Mouse (Mus musculus): ENCODE data around the gene Lrrtm3.

Lrrtm3 gene

DNA sequence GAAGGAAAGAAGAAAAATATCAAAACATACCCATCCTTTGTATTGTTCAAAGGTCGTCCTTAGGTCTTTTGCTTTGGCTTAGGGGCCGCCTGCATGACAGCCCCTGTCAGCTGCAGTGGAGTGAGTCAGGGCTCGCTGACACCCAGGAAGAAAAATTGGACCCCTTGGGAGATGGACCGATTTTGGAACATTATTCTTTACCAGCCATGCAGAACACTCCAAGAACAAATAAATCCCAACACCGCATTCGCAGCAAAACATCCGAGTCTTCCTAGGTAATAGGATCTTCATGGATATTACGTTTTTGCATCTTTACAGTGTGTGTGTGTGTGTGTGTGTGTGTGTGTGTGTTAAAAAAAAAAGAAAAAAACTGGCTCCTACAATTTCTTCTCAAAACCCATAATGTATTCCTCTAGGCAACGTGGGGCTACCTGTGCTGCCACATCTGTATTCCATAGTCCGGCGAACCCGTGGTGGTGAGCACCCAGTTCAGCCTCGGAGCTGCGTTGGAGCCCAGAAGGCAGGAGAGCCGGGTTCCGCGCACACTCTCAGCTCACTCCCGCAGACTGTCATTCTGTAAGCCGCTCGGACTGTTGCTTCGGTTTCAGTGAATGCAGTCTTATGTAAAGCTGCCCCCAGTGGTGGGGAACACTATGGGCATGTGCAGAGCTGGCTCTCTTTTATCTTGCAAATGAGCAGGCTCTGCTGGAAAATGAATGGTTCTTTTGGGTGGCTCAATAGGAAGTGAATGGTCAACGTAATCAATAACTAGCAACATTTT, at the start of gene Lrrtm3:
TSS of gene Lrrtm3 (minus strand) at position 598 of the 781 bp plus-strand sequence.
- DNase-seq = peak; percentile 16

DNA sequence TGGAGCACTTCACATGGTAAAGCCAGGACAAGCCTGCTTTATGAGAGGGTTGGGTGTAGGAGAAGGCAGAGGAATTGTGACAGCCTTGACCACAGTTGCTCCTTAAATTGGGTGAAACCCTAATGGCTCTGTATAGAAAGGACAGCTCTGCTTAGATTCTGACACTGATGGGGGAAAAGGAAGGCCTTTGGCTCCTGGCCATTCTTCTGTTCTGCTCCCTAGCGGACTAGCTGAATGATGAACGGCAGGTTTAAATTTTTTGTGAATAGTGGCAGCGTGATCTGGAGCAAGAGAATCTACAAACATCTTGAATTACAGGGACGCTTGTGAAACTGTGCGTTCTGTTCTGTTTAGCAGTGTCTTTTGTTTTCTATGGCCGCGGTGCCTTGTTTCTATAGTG, 45.4 kb upstream of the Lrrtm3 start:
- no peak for DNase-seq

DNA sequence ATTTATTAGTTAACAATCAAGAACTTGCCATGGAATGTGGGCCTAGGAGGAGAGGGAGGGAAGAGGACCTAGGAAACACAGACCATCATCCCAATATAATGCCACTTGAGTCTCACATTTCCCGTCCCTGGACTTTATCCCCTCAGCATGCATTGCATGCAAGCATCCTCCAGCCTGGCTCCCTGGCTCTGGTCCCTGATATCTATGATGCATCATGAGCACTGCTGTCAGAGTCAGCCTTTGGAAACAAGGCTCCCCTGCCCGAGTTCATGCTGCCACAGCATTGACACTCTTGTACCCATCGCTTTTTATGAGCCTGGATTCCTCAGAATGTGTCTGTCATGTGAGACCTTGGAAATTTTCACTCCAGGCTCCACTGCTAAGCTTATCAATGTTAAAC, 43.4 kb upstream of the Lrrtm3 start:
- no peak for DNase-seq

DNA sequence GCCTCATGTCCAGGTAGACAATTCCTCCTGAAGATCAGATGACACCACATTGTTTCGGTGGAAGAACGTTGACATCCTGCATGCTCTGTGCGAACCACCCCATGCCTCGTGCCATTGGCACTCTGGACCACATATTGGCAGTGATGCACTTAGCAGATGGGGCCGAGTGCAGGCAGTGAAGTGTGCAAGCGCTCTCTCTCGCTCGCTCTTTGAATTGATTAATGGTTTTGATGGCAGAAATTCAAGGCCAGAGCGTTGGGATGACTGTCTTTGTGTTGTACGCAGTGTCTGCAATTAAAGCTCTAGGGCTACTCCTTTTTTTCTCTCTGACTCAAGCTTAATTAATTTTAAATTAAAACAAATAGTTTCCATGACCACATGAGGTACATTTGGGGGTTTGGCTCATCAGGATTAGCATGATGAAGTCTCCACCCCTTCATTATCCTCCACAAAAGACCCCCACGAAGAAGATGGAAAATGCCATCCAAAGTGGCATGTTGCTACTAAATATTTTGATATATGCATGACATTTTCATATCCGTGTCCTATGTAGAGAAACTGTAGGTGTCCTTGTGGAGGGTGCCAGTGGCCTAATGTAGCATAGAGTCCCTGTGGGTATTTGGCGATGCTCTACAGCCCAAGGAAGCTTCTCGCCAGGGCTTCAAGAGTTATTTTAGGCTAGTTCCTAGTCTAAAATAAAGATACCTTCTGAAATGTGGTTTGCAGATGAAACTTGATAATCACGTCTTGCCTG, 40.5 kb upstream of the Lrrtm3 start:
- DNase-seq = no peak

DNA sequence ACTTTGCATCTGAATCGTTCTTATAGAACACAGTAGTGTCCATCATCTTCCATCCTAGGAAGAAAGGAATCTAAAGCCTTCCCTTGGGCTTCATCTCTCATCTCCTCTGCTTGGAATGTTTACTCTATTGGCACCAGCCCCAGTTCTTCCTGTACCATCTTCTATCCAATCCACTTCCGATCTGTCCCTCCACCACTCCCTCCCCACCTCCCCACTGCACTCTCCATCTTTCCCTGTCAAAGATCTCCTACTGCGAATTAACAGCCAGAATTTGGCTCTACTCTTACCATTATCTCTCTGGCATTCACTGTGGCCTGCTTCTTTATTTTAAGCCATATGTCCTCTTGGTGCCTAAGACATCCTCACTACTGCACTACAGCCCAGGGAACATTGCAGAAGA, 28.8 kb upstream of the Lrrtm3 start:
- no peak for DNase-seq

DNA sequence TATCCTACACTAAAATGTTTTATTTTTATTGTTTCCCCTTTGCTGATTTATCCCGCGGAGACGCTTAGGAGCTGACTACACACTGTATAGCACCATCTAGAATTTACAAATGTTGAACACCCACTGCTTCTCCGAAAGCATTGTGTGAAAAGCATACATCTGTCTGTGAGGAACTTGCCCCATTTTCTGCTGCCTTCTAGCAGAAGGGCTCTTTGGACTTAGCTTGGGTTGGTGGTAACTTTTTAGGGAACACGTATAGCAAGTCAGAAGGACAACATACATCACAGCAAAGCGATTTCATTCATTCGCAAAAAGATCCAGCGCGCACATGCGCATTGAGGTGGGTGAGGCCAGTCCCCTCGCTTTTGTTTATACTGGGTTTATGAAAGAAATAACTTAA, 25.2 kb upstream of the Lrrtm3 start:
- DNase-seq = no peak

DNA sequence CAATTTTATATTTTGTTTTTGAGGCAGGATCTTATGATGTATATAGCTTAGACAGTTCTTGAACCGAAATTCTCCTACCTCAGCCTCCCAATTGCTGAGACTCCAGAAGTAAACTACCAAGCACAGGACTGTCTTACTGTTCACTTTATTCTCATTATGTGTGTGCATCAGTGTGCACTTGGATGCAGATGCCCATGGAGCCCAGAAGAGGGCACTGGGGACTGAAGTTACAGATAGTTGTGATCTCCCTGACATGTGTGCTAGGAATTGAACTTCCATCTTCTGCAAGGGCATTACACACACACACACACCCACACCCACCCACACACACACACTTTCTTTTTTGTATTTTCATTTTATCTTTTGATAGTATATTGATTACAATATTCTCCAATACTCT, 6.5 kb upstream of the Lrrtm3 start:
- no peak for DNase-seq

DNA sequence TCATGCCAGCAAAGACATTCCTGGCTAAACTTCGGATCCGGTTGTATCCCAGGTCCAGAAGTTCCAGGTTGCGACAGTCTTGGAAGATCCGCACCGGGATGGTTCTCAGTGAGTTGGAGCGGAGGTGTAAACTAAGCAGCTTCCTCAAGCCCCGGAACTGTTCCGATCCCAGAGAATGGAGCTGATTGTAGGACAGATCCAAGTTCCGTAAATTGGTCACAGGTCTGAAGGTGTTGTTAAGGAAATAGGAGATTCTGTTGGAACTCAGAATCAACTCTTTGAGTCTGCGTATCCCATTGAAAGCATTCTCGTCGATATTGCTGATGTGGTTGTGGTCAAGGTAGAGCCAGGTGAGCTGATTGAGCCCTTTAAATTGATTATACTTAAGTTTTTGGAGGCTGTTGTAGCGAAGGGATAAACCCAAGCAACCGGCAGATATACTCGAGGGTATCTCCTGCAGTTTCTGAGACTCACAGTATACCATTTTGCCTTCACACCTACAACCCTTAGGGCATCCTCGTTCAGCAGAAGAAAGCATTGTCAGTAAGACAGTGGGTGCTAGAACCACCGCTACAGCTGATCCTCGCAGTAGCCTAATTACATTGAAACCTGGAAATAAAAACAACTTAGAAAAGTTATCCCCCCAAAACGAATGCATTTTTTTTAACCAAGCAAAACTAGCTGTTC, 1.2 kb downstream of the Lrrtm3 start:
- no peak for DNase-seq

DNA sequence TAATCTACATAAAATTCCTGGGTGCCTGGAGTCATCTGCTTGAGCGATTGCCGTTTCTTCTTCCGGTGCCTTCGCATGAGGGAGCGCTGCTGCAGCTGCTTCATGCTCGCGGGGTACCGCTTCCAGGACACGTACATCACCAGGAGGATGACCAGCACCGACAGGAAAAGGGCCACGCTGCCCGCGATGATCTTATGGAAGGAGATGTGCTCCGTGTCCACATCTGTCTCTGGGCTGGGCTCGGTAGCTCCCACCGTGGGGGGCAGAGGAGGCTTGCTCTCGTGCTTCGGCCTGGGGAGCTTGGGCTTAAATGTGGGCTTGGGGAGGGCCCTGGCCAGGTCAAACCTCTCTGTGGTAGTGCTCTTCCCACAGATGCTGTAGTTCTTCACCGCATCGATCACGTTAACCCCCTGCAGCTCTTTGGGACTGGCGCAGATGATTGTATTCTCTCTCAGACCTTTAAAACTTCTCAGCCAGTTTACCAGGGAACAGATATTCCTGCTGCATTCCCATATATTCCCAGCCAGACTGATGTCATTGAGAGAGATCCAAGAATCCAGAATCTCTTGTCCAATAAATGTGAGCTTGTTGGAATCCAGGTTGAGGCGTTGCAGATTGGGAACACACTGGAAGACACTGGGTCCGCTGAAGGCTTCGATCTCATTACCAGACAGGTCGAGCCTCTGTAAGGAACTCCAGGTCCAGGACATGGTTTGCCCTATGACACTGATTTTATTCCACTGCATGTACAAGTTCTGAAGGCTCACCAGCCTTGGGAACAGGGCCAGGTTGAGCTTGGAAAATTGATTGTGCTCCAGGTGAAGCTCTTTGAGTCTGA, 1.9 kb downstream of the Lrrtm3 start:
- DNase-seq = no peak

DNA sequence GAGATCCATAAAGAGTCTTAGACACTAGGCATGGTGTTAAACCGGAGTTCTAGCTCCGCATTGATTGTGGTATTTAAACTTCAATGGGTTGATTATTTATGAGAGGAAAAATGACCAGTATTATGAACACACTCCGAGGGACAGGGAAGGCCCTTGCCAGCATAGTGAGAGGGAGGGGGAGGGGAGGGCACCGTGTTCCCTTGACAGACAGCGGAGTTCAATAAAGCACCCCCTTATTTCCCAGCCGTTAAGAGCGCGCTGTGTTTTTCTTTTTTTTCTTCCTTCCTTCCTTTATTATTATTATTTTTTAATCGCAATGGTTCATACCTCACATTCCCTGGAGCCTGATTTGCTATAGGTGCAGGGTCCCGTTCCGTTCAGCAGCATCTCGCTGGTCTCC, 2.6 kb downstream of the Lrrtm3 start:
- no peak for DNase-seq

DNA sequence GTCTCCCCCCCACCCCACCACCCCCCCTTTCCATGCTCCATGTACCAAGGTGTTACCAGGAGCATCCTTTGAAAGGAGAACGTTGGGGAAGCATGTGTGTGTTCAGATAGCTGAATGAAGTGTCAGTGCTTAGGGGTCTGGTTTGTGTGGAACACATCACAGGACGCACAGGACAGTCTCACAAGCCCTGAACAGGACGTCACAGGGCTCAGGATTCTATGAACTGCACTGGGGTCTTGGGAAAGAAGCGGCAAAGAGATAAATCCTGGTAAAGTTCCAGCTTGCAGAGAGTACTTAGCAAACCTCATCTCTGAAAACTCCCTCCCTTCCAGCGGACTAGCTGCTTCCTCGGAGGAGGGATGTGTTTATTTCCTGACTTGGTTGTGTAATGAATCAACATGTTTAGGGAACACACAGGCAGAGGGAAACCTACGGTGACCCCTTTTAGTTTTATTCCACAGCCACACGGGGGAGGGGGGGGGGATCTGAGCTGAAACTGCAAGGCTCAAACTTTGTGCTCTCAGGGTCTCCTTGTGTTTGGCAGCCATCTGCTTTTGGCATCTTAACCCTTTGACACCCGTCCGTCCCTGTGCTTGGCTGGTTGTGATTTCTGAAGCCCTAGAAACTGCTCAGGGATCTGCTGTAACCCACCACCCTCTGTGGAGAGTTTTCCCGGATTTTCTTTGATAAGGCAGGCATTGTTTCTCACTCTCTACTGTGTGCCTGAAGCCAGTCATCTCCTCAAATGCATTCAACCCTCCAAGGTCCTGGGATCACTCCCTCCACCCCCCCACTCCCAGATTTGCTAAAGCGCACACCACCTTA, 3.3 kb downstream of the Lrrtm3 start:
- no peak for DNase-seq

DNA sequence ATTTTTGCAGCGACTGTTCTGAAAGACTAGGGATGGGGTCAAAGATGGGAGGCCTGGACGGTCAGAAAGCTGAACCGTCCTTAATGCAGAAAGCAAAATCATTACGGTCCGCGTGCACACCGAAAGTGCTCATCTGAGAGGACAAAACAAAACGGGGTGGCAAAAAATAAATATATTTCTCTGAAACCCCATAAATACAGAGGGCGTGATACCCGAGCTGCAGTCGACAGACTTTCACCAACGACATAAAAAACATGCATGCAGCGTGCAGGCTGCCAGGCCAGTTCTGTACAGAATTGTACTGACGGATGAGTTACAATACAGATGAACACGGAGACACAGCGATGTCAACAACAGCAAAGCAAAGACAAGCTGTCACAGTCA, 3.9 kb downstream of the Lrrtm3 start:
- DNase-seq = no peak

DNA sequence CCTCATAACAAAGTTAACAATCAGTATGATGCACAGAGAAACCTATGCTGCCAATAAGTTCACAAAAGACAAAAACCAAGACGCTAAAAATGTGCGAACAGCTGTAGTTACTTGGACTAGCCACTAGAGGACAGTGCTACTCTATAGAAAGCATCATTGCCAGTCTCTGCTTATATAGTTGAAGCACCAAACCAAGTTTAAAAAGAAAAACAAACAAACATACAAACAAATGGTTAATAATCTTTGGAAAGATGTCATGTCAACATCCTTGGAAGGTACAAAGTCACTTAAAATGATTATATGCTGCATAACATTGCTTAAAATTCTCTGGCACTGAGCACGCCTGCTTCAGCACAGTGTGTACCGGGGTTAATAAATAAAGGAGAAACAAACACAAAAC, 5.6 kb downstream of the Lrrtm3 start:
- no peak for DNase-seq

DNA sequence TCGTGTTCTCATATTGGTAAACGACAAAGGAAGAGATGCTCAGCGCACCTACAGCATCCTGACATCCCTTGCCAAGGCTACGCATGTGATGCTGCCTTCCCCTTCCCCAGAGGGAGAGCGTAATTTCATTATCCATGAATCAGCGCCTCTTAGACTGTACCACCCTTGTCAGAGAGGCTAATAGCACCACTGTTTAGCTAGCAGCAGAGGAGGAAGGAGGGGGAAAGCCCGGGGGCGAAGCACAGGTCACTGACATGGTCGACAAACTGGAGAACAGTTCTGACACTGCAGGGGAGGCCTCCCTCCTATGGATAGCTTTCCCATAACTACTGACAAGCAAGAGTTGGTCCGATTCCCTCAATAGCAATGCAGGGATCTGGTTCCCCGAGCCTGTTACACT, 6.3 kb downstream of the Lrrtm3 start:
- DNase-seq = no peak

DNA sequence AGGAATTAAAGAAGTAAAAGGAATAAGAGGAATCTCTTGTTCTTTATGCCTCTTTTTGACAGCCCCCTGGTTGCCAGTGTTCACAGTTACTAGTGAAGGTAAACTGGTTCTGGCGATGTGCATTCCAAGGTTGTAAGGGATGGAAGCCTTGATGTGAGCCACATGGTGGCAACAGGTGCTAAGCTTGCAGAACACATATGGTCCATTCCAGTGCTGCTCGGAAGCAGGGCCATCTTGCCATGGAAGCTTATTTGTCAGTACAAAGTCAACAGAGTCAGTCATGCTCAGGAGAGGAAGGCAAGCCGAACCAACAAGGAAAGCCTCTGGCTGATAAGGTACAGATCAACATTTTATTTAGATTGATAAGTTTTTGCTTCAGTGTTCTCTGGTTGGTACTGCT, 7.7 kb downstream of the Lrrtm3 start:
- DNase-seq = no peak

DNA sequence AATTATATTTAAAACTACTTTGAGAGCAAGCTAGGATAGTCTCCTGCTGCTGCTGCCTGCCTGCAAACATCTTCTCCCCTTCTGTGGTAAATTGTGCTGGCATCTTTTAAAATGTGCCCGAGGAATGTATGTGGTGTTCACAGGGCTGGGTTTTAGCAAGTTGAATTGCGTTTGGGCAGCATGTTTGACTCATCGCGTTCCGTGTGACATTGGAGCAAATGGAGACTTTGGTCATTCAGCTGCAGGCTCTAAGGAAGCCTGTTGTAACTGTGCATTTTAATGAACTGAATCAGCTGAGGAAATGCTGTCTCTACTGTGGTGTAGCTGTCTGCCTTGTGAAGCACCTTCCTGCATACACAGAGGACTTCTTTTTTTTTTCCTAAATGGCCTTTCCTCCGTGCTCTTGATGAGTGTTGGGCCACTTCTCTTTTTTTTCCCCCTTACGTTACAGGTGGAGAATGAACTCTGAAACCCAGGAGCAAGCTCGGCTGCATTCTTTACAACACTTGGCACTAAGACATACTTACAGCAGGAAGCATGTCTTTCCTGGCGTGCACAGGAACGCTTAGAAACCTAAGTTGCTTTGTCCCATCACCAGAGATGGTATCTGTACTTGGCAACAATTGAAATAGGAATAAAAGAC, 13.5 kb downstream of the Lrrtm3 start:
- DNase-seq = no peak

DNA sequence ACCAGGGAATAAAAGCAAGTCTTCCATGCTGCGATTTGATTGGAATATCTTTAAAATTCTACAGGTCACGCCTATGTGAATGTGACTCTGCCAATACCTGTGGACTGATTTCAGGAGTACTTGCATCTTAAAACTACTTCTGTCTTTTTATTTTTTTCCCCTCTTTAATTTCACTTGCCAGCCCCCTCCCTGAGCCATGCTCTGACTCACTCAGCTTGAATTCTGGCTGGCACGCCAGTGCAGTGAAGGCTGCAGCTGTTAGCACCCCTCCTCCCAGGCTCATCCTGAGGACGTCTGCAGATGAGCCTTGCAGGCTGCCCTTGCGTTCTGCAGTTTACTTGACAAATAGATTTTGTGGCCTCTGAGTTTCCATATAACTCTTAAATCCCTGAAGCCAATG, 14.1 kb downstream of the Lrrtm3 start:
- no peak for DNase-seq

DNA sequence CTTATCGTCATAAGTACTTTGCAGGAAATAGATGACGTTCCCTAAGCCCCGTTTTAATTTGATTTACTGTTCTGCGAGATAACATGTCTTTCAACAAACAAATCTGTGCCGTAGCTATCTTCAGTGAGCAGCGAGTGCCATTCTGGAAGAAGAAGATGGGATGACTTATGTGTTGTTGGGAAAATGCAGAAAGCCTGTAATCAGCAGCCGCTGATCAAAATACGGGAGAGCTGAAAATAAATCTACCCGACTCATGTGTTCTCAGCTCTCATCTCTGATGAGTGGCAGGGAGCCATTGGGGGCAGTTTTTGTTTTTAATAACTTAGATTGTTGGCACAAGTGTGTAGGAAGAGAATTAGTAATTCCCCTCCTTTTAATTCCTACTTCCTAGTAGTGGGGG, 26.4 kb downstream of the Lrrtm3 start:
- DNase-seq = no peak

DNA sequence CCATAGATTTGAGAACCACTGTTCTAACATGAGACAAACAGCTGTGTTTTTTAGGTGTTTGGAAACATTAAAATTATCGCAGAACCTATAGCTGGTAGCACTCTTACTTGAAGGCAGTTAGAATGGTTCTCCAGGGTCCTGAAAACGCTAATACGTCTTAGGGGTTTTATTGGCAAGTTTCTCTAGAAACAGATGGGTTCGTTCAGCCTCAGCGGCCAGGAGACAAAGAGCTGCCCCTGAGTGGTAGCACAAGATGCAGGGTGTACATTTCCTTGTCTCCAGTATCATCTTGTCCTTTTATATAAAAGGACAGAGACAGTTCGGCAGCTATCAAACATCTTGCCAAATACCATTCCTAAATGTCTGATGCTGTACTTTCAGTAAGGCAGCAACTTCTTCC, 40.1 kb downstream of the Lrrtm3 start:
- no peak for DNase-seq

DNA sequence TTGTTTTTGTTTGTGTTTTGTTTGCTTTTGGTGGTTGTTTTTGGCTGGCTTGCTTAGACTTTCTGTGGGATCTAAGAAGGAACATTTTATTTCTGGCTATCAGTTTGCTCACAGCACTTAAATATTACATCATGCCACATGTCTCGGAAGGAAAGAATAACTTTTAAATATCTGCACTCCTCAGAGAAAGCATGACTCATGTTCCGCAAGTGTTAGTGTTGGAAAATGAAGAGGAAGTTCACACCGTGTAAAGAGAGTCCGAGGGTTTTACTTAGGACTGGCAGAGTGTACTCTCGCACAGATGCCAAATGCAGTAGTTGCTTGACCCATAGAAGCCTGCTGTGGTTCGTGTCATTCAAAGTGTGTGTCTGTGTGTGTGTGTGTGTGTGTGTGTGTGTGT, 40.9 kb downstream of the Lrrtm3 start:
- DNase-seq = no peak

DNA sequence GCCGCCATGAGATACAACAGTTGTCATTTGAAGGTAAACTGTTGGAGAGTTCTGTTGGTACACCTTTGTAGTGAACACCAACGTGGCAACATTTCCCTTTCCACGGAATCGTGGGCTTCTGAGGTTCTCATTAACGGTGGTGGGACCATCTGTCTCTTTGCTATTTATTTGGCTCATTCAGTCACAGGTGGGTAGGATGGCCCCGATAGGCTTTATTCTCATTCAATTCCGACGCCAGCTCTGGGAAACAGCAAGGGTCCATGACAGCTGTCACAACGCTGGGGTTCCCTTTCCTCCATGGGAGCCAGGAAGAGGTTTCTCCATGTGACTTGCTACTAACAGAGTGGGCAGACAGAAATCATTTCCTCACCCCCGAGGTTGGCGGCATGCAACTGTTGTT, 48.2 kb downstream of the Lrrtm3 start:
- DNase-seq = no peak

DNA sequence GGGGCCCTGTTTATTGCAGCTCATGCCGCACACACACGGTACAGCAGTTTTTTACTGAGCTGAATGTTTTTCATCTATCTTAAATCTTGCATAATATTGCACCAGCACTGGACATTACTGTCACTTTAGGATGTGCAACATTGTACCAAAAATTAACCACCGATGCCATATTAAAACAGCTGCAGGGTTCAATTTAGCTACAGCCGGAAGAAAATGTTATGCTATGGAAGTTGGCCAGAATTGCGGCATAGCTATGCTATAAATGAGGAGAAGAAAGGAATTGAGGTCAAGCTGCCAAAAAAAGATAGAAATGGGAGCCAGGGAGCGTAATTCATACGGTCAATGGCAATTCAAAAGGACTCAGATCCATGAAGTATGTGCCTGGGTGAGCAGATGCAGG, 48.9 kb downstream of the Lrrtm3 start:
- DNase-seq = no peak

Data from kidney, adult 18-20 months (tissue).